Mouse (Mus musculus): ENCODE measurements around the gene Dyrk3. TPM values are rescaled to one million over a fixed set of nuclear protein-coding genes. Genes with fewer than 3 reads are reported as not detected.
A peak's percentile ranks its signal among the peaks of the same experiment; 100 is the strongest.

Gene Dyrk3
- polyA plus RNA-seq, 1 experiment, result 12.7 TPM

DNA sequence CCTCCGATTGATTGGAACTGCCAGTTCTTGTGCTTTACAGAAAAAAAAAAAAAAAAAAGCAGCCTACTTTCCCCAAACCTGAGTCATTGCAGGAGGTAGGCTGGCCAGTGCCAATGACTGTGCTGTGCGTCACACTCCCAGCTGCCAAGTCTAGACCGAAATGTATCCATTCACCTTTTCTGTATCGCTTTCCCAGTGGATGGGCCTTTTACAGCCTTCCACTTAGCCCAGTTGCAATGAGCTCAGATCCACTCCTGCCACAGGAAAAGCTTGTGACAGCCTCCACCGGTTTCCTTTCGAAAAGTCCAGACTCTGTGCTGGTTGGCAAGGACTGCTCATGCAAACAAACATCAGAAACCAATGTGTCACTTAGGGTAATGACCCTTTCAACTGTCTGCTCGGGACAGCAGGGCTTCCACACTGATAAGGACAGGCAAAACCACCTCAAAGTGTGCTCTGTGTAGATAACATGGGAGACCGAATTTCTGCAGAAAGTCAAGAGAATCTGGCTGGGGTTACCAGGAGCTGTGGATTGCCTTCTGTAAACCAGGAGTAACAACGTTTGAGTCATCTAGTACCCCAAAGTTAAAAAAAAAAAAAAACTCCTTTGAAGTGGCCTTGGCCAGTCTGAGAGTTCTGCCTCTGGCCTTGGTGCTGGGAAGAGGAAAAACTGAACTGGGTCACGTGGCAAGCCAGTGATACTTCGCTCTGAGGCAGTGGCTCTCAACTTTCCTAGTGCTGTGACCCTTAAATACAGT, 12.0 kb downstream of the Dyrk3 start:
- TF ChIP-seq CTCF (IDR thresholded peaks at IDR 0.05; ENCODE audit: borderline replicate concordance, extremely low read depth, insufficient read depth, insufficient read length) (no peak), POLR2A (IDR thresholded peaks at IDR 0.05; ENCODE audit: borderline replicate concordance, extremely low read depth, insufficient read depth, insufficient read length, poor library complexity, severe bottlenecking) (no peak)
- no peak for DNase-seq (ENCODE audit: low read depth)

DNA sequence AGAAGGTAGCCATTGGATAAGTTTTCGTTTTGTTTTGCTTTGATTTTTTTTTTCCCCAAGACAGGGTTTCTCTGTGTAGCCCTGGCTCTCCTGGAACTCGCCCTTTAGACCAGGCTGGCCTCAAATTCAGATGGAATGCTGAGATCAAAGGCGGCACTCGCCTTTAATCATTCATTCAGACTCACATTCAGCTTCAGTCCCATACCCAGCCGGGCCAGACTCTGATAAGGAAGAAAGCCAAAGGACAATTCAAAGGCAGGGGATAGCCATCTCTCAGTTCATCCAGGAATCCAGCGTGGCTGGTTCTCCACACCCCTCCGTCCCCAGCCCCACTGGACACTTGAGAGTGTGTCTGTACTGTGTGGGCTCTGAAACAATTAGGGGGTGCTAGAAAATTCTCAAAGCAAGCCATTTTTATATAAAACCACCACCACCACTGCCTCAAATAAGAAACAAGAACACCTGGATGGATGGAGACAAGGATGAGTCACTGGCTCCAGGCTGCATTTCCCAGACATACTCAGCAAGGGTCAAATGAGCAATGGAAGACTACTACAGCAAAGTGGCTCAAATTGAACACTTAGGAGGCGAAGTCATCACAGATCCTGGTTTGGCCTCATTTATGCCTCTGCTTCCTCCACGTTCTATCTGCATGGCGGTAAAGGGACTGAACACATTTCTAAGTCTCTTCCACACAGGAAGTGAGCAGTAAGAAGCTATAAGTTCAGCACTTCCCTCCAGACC, 14.4 kb downstream of the Dyrk3 start:
- DNase-seq (ENCODE audit: low read depth), result no peak
- no peak for TF ChIP-seq POLR2A (IDR thresholded peaks at IDR 0.05; ENCODE audit: borderline replicate concordance, extremely low read depth, insufficient read depth, insufficient read length, poor library complexity, severe bottlenecking)
- no peak for TF ChIP-seq CTCF (IDR thresholded peaks at IDR 0.05; ENCODE audit: borderline replicate concordance, extremely low read depth, insufficient read depth, insufficient read length)

DNA sequence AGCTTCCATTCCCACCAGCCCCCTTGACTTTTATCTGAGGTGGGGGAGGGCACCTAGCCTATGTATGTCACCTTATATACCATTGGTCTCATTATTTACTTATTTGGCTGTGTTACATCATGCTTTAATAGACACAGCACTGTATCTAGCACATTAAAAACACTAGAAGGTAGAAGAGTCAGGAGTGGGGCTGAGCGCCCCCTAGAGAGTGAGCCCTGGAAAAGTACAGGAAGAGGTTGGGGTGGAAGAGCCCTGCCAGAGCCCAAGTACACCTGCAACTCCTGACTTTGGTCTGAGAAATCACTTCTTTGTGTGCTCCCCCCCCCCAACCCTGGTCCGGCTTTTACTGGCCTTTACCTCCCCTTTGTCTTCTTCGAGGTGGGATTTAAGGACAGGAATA, 16.2 kb downstream of the Dyrk3 start:
- peak; percentile 31; the same call in 1 of the 2 replicates for TF ChIP-seq CTCF (IDR thresholded peaks at IDR 0.05; ENCODE audit: borderline replicate concordance, extremely low read depth, insufficient read depth, insufficient read length)
- TF ChIP-seq POLR2A (IDR thresholded peaks at IDR 0.05; ENCODE audit: borderline replicate concordance, extremely low read depth, insufficient read depth, insufficient read length, poor library complexity, severe bottlenecking), result no peak
- no peak for DNase-seq (ENCODE audit: low read depth)

DNA sequence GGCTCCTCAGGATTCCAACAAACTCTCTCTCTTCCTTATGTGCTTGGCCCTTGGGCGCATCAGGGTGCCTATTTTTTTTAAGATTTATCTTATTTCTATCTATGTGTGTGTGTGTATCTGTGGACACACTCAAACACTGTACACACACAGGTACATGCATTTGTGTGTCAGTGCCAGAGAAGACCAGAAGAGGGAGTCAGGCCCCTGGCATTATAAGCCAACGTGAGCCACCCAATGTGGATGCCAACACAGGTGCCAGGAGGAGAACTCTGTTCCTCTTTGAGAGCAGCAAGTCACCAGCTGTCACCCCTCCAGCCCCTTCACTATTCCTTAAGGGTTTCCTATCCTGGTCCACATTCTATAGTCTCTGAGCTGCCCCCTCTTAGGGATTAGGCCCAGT, 19.1 kb downstream of the Dyrk3 start:
- TF ChIP-seq CTCF (IDR thresholded peaks at IDR 0.05; ENCODE audit: borderline replicate concordance, extremely low read depth, insufficient read depth, insufficient read length) (peak; percentile 46; the same call in 1 of the 2 replicates), POLR2A (IDR thresholded peaks at IDR 0.05; ENCODE audit: borderline replicate concordance, extremely low read depth, insufficient read depth, insufficient read length, poor library complexity, severe bottlenecking) (no peak)
- DNase-seq (ENCODE audit: low read depth), result no peak

DNA sequence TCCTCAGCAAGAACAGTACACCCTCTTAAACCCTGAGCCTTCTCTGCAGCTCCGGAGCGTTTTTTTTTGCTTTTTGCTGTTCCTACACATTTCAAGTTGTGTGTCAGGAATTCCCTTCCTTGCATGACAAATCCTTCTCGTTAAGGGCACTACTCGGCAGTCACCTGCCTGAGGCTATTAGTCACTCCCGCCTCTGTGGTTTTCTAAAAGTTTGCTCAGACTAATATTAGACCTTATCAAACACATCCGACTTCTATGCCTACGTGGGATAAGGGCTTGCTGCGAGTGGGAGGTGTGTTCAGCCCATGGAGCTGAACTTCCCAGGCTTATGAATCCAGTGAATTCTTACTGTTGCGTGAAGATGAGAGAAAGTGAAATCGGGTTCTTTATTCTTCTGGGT, 19.6 kb downstream of the Dyrk3 start:
- DNase-seq (ENCODE audit: low read depth), result no peak
- TF ChIP-seq CTCF (IDR thresholded peaks at IDR 0.05; ENCODE audit: borderline replicate concordance, extremely low read depth, insufficient read depth, insufficient read length) (no peak), POLR2A (IDR thresholded peaks at IDR 0.05; ENCODE audit: borderline replicate concordance, extremely low read depth, insufficient read depth, insufficient read length, poor library complexity, severe bottlenecking) (no peak)

DNA sequence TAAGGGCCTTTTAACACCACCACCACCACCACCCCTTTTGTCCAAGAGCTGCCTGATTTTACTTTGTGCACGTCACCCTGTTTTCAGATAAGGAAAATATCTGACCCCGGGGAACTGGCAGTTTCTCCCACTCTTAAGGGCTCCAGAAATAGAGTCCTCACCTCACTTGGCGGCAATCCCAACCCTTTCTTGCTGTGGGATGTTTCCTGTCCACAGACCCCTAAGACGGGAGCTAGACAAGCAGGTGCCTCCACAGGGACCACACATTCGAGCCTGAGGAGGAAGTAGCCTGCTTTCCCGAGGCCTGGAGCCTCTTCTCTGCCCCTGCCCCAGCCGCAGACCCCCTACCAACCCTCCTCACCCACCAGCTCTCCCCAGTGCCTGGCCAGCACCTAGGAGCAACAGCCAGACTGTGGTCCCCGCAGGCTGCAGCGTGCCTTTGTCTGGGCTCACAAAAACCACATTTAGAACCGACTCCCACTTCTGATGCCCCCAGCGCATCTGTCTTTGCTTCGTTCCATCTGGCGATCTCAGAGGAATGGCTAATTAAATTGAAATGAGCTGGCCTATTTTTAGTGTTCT, 21.6 kb downstream of the Dyrk3 start:
- DNase-seq (ENCODE audit: low read depth), result peak; percentile 88
- TF ChIP-seq CTCF (IDR thresholded peaks at IDR 0.05; ENCODE audit: borderline replicate concordance, extremely low read depth, insufficient read depth, insufficient read length) (no peak), POLR2A (IDR thresholded peaks at IDR 0.05; ENCODE audit: borderline replicate concordance, extremely low read depth, insufficient read depth, insufficient read length, poor library complexity, severe bottlenecking) (no peak)

DNA sequence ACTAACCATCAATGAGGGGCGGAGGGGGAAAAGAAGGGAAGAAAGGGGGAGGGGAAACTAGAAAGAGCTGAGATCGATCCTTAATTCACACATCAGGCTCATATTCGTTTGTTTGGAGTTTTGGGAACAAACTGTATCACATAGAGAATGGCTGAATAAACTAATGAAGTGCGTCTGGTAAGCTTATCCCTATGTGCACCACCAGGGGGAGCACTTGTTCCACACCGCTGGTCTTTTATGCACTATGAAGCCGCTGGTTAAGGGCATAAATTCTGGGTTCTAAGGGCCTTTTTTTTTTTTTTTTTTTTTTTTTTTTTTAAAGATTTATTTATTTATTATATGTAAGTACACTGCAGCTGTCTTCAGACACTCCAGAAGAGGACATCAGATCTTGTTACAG, 22.2 kb downstream of the Dyrk3 start:
- TF ChIP-seq POLR2A (IDR thresholded peaks at IDR 0.05; ENCODE audit: borderline replicate concordance, extremely low read depth, insufficient read depth, insufficient read length, poor library complexity, severe bottlenecking) (no peak), CTCF (IDR thresholded peaks at IDR 0.05; ENCODE audit: borderline replicate concordance, extremely low read depth, insufficient read depth, insufficient read length) (peak; percentile 83; the same call in 1 of the 2 replicates)
- peak; percentile 91 for DNase-seq (ENCODE audit: low read depth)

DNA sequence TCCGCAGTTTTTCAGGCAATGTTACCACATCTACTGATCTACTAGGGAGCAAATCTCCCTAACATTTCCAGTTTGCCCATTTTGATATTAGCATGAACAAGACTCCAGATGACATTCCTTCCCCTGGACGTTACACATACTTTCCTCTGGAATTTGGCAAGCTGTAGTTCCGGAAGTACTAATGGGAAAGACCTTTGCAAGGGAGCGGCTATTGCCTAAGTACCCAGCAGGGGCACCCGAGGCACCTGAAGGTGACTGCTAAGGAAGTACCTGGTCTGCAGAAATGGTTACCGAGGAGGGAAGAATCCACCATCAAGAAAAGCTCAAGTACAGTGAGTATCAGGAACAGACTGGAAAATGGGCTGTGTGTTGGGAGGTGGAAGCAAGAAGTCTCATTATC, 25.6 kb downstream of the Dyrk3 start:
- TF ChIP-seq CTCF (IDR thresholded peaks at IDR 0.05; ENCODE audit: borderline replicate concordance, extremely low read depth, insufficient read depth, insufficient read length), result peak; percentile 5; the same call in 1 of the 2 replicates
- no peak for TF ChIP-seq POLR2A (IDR thresholded peaks at IDR 0.05; ENCODE audit: borderline replicate concordance, extremely low read depth, insufficient read depth, insufficient read length, poor library complexity, severe bottlenecking)
- DNase-seq (ENCODE audit: low read depth), result no peak

DNA sequence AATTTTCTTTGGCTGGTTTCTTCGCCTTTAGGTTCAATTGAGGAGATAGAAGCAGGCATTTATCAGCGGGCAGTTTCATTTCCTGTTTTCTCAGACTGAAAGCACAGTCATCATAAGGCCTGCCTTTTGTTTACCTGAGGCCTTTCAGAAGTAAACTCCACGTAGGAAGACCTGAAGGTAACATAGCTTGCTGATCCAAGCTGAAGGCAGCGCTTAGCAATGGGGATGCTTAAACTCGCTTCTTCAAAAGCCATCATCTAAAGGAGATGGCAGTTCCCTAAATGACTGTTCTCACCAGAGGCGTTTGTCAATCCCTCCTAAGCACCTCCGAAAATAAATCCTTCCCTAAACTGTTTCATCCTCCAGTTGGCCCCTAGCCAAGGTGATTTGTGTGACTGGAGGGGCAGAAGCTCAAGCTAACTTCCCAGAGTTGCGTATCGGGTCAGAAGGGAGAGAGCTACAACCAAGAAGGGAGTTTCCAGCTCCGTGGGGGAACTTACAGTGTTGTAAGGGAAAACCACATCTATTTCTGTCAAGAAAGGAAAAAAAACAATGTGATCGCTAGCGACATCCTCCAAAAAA, 27.5 kb downstream of the Dyrk3 start:
- TF ChIP-seq POLR2A (IDR thresholded peaks at IDR 0.05; ENCODE audit: borderline replicate concordance, extremely low read depth, insufficient read depth, insufficient read length, poor library complexity, severe bottlenecking), result no peak
- TF ChIP-seq CTCF (IDR thresholded peaks at IDR 0.05; ENCODE audit: borderline replicate concordance, extremely low read depth, insufficient read depth, insufficient read length), result no peak
- DNase-seq (ENCODE audit: low read depth), result no peak

DNA sequence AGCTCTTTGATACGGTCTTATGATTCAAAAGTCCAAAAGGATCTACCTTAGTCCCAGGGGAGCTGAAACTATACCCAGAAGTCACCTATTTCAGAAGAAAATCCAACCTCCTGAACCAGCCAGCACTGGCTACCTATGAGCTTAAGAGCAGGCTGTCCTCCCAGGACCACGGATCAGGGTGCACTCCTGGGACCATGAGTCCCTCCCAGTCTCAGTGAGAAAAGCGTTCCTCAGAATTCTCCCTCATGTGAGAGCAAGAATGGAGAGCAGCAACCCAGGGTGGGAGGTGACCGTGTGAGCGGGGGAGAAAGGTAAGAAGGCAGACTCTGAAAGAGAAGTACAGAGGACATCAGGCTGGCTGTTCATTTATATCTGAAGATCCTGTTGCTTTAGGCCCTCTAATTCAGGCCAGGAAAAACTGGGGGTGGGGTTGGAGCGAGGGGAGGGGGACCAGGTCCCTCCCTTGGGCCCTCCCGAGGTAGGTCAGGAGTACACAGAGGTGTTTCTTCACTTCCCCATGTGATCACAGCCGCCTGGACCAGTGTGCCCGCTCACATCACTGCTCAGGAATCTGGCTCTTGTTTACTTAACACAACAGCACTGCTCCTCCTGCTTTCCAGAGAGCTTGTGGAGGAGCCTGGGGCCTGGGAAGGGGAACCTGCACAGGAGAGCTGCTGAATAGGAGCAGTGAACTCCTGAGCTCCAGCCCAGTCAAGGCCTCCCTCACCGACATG, 30.4 kb downstream of the Dyrk3 start:
- no peak for DNase-seq (ENCODE audit: low read depth)
- TF ChIP-seq POLR2A (IDR thresholded peaks at IDR 0.05; ENCODE audit: borderline replicate concordance, extremely low read depth, insufficient read depth, insufficient read length, poor library complexity, severe bottlenecking) (no peak), CTCF (IDR thresholded peaks at IDR 0.05; ENCODE audit: borderline replicate concordance, extremely low read depth, insufficient read depth, insufficient read length) (no peak)
